Mouse (Mus musculus): ENCODE data around the gene Anapc16. TPM values are rescaled to one million over a fixed set of nuclear protein-coding genes. Genes with fewer than 3 reads are reported as not detected.
"Not testable (repeated sequence)": the region's sequence is repeated elsewhere in the genome, so short reads cannot be mapped to it uniquely, and the experiment has no call there.

The Anapc16 gene
- total RNA-seq, 2 experiments from 2014 or later: 49.9 to 51.4 TPM

- DNase-seq (ENCODE audit: low spot score in 2 of 2): no peak
Observed at GRCm38 (mm10) chr10:60002203-60002602, 732 bp downstream of the Anapc16 start.

GRCm38 (mm10) chr10:60001663-60002062 is 1.3 kb downstream of the Anapc16 start:
- not testable (repeated sequence) for DNase-seq (ENCODE audit: low spot score in 2 of 2)

DNA sequence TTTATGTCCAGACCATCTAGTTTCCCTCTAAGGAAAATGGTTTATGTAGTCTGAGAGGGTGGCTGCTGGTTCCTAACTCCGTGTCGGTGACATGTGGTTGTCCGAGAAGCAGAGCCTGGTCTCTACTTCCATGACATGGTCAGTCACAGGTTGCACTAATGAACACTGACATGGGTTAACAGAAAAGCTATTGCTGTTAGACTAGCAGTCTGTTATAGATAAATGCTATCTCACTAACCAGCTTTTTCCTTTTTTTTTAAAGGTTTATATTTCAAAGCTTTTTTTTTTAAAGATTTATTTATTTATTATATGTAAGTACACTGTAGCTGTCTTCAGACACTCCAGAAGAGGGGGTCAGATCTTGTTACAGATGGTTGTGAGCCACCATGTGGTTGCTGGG is 3.9 kb downstream of the Anapc16 start:
- DNase-seq (ENCODE audit: low spot score in 2 of 2): no peak

GRCm38 (mm10) chr10:59997591-59997990 is 5.3 kb downstream of the Anapc16 start:
- DNase-seq (ENCODE audit: low spot score in 2 of 2): peak in 1 of 2 experiments; percentile 39

DNA sequence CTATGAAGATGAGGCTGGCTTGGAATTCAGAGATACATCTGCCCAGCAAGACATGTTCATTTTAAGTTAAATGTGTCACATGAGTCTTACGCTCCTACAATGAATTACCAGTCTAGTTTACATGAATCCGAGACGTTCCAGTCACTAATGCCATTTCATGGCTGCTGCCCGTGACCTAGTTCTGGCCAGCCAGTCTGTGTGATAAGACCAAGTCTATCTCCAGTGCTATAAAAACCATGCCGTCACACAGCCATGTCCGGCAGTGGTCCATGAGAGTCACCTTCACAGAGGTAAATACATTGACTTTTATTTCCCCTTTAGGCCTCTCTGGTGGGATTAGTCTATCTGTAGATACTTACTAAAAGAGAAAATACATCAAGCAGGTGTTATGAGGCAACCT is 7.0 kb downstream of the Anapc16 start:
- no peak for DNase-seq (ENCODE audit: low spot score in 2 of 2)

- not testable (repeated sequence) for DNase-seq (ENCODE audit: low spot score in 2 of 2)
Observed at GRCm38 (mm10) chr10:59993813-59994212, 9.1 kb downstream of the Anapc16 start.

GRCm38 (mm10) chr10:59992024-59992423 is 10.9 kb downstream of the Anapc16 start:
- no peak for DNase-seq (ENCODE audit: low spot score in 2 of 2)

- DNase-seq (ENCODE audit: low spot score in 2 of 2): no peak
Observed at GRCm38 (mm10) chr10:59991262-59991880, 11.6 kb downstream of the Anapc16 start.

- no peak for DNase-seq (ENCODE audit: low spot score in 2 of 2)
Observed at GRCm38 (mm10) chr10:59990393-59990792, 12.5 kb downstream of the Anapc16 start.

DNA sequence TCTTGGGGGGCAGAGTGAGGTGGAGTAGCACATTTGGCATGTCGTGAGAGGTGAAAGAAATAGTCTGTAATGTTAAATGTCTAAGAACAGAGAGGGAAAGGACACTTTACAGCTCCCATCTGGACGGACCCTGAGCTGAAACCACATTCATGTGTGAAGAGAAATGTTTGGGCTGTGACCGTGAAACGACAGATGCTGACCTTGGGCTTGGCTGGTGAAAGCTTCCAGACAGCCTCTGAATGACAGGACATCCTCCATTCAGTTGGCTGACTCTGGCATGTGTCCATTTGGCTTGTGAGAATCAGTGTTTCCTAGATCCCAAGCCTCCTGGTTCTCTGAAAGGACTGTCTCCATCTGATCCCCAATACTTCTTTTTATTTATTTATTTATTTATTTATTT is 14.9 kb downstream of the Anapc16 start:
- DNase-seq (ENCODE audit: low spot score in 2 of 2): no peak

GRCm38 (mm10) chr10:59982379-59982873 is 20.5 kb downstream of the Anapc16 start:
- no peak for DNase-seq (ENCODE audit: low spot score in 2 of 2)

DNA sequence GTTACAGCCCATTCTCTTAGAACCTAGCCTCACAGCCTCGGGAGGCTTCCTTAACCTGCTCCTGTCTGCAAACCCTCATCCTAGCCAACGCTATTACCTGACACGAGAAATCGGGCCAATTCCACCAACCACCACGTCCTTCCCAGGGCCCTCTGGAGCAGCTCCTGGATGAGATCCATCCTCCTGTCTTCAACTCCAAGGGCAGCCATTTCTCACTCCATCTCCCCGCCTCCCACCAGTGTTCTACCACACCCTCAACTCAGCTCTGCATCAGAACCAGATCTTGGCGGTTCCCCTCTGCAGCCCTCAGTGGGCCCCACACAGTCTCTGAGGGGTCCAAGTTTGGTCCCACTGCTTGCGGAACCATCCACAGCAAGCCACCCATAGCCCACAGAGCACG is 21.1 kb downstream of the Anapc16 start:
- no peak for DNase-seq (ENCODE audit: low spot score in 2 of 2)

DNA sequence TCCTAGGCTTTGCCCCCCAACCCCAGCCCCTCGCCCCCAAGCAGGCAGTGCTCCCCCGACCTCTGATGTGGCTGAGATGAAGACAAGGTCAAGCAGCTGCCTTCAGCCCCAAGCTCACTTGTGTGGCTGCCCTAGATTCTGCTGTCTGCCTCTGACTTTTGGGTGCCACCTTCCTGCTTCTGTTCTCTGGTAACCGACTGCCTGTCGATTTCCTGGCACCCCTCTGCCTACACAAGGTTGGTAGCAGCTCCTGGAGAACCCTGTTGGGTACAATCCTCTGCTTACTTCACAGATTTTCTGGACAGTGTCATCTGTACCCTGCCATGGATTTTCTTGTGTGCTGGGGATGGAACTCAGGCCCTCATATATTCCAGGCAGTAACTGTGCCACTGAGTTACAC is 21.6 kb downstream of the Anapc16 start:
- no peak for DNase-seq (ENCODE audit: low spot score in 2 of 2)

DNA sequence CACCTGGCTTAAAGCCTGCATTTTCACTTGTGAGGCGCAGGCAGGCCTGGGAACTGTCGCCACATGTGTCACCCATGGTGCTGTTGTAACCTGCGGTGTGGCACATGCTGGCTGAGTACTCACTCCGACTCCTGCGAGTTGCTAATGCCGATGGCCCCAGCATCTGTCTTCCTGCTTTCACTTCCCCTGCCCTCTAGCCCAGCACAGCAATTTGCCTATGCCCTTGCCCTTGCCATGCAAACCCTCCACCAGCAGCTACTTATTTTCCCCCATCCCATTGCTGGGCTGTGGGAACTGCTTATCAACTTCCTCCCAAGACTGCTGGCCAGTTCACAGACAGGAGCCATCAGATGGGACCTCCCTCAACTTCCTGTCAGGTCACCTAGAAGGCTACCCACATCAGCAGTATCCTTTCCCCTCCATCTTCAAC is 22.1 kb downstream of the Anapc16 start:
- no peak for DNase-seq (ENCODE audit: low spot score in 2 of 2)

- DNase-seq (ENCODE audit: low spot score in 2 of 2): peak in 1 of 2 experiments; percentile 82
Observed at GRCm38 (mm10) chr10:59978873-59979743, 23.8 kb downstream of the Anapc16 start.

GRCm38 (mm10) chr10:59978401-59978800 is 24.5 kb downstream of the Anapc16 start:
- no peak for DNase-seq (ENCODE audit: low spot score in 2 of 2)

GRCm38 (mm10) chr10:59977715-59978343 is 25.1 kb downstream of the Anapc16 start:
- DNase-seq (ENCODE audit: low spot score in 2 of 2): no peak

- no peak for DNase-seq (ENCODE audit: low spot score in 2 of 2)
Observed at GRCm38 (mm10) chr10:59977141-59977540, 25.8 kb downstream of the Anapc16 start.

GRCm38 (mm10) chr10:59974786-59975185 is 28.1 kb downstream of the Anapc16 start:
- no peak for DNase-seq (ENCODE audit: low spot score in 2 of 2)

- DNase-seq (ENCODE audit: low spot score in 2 of 2): peak in 1 of 2 experiments; percentile 36
Observed at GRCm38 (mm10) chr10:59974191-59974664, 28.7 kb downstream of the Anapc16 start.

GRCm38 (mm10) chr10:59973400-59973799 is 29.5 kb downstream of the Anapc16 start:
- DNase-seq (ENCODE audit: low spot score in 2 of 2): no peak

DNA sequence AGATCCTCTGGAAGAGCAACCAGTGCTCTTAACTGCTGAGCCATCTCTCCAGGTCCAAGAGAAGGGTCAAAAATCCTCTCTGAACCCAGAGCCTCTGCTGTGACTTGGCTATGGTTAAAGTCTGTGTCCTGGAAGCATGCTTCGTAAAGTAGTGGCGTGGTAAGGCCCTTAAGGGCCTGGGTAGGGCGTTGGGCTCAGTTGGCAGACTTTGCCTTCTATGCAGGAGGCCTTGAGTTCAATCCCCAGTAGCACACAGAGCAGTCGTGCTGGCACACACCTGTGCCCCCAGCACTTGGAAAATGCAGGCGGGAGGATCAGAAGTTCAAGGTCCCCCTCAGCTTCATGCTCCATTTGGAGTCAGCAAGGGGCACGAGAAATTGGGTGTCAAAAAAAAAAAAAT is 29.9 kb downstream of the Anapc16 start:
- DNase-seq (ENCODE audit: low spot score in 2 of 2): no peak
